Mouse (Mus musculus): ENCODE data around the gene Hnrnpm. TPM values are rescaled to one million over a fixed set of nuclear protein-coding genes. Genes with fewer than 3 reads are reported as not detected.
A peak's percentile ranks its signal among the peaks of the same experiment; 100 is the strongest.
"Not testable (repeated sequence)": the region's sequence is repeated elsewhere in the genome, so short reads cannot be mapped to it uniquely, and the experiment has no call there.

The Hnrnpm gene
- 375 and 422 TPM in 2 replicates for polyA plus RNA-seq (2014; fragmentation: Nextera tagmentation; extraction: Ambion mirVana)

DNA sequence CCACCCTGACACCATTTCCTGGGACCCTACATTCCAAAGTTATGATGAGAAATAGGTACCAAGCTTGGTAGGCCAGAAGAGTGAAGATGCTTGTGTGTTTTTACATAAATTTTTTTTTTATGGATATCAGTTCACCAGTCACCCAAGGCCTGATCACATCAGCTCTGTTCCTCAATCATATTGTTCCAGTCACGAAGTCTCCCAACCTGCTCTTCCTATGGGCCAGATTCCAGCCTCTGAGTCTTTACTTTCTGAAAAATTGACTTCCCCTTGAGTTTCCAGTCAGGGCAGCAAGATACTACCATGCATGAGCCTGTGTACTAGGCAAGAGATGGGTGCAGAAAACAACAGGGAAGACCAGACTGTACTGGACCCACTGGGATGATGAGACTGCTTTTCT lies at the start of gene Hnrnpm:
Gene Hnrnpm, minus strand, starts transcription at position 101 of the 400 bp plus-strand sequence.
- Histone ChIP-seq H3K4me1 (ENCODE audit: control insufficient read depth, insufficient read depth, low read length) (peaks cover 28% of the 10 kb centered on the region), H3K27ac (ENCODE audit: low read depth, low read length) (no peak within 1 kb of the TSS; the same call in 1 of the 2 replicates), H3K27me3 (ENCODE audit: control insufficient read depth, insufficient read depth, low read length) (no peaks in the 10 kb centered on the region), H3K9me3 (ENCODE audit: control insufficient read depth, low read length) (no peaks in the 10 kb centered on the region), H3K9ac (ENCODE audit: low read depth, low read length) (peak within 1 kb of the TSS; percentile 51; the same call in 1 of the 2 replicates), H3K4me3 (ENCODE audit: low read length) (peak within 1 kb of the TSS; percentile 88), H3K36me3 (ENCODE audit: control insufficient read depth, insufficient read depth, low read length) (peaks cover 16% of the 10 kb centered on the region; the same call in 1 of the 2 replicates), H3K4me2 (replicated peaks; ENCODE audit: low read depth, low read length) (peak within 1 kb of the TSS; percentile 49)
- no peak for ATAC-seq (ENCODE audit: low FRiP score, low TSS enrichment)
- 85% methylated on average over 1 of the region's 1 CpGs for WGBS

DNA sequence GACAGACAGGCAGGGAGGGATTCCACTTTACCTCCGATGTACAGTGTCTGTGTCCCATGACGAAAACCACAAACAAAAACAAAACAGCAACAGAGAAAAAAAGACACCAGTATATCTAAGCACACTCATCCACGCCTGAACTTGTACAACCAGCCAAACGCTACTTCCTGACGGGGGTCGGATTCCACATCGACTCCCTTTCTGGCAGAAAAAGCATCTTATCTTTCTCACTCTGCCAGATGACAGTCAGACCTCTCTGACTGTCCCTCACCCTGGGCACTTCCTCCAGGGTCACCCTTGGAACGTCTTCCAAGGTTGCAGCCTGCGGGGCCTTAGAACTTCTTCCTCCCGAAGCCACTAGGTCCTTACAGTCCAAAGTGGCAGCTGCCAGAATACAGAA lies 46.9 kb upstream of the Hnrnpm start:
- H3K4me2 ChIP-seq (replicated peaks; ENCODE audit: low read depth, low read length); H3K27me3 ChIP-seq (ENCODE audit: control insufficient read depth, insufficient read depth, low read length); H3K4me1 ChIP-seq (ENCODE audit: control insufficient read depth, insufficient read depth, low read length); H3K9ac ChIP-seq (ENCODE audit: low read depth, low read length); H3K9me3 ChIP-seq (ENCODE audit: control insufficient read depth, low read length); ATAC-seq (ENCODE audit: low FRiP score, low TSS enrichment); H3K27ac ChIP-seq (ENCODE audit: low read depth, low read length); H3K36me3 ChIP-seq (ENCODE audit: control insufficient read depth, insufficient read depth, low read length); H3K4me3 ChIP-seq (ENCODE audit: low read length): not testable (repeated sequence)
- 56% methylated on average over 10 of the region's 10 CpGs for WGBS

GRCm38 (mm10) chr17:33732556-33733083 lies 46.0 kb upstream of the Hnrnpm start:
- H3K36me3 ChIP-seq (ENCODE audit: control insufficient read depth, insufficient read depth, low read length); H3K27ac ChIP-seq (ENCODE audit: low read depth, low read length); H3K27me3 ChIP-seq (ENCODE audit: control insufficient read depth, insufficient read depth, low read length); H3K9me3 ChIP-seq (ENCODE audit: control insufficient read depth, low read length); H3K4me3 ChIP-seq (ENCODE audit: low read length); ATAC-seq (ENCODE audit: low FRiP score, low TSS enrichment); H3K4me2 ChIP-seq (replicated peaks; ENCODE audit: low read depth, low read length); H3K9ac ChIP-seq (ENCODE audit: low read depth, low read length); H3K4me1 ChIP-seq (ENCODE audit: control insufficient read depth, insufficient read depth, low read length): not testable (repeated sequence)
- WGBS, result 57% methylated on average over 9 of the region's 9 CpGs

DNA sequence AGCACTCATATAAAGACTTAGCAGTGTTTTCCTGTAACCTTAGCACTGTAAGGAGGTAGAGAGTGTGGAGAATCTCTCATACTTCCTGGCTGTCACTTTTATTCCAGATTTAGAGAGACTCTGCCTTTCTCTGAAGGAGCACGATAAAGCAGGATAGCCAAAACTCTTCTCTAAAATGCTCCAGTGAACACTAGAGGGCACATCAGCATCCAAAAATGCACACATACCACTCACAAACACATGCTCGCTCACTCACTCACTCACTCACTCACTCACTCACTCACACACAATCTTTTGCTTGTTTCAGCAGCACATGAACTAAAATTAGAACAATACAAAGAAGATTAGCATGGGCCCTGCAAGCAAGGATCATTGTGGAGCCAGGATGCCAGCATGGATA lies 42.6 kb upstream of the Hnrnpm start:
- Histone ChIP-seq H3K36me3 (ENCODE audit: control insufficient read depth, insufficient read depth, low read length) (no peaks in the 10 kb centered on the region), H3K27ac (ENCODE audit: low read depth, low read length) (no peak overlapping the region), H3K4me2 (replicated peaks; ENCODE audit: low read depth, low read length) (no peak overlapping the region), H3K9ac (ENCODE audit: low read depth, low read length) (no peak overlapping the region), H3K27me3 (ENCODE audit: control insufficient read depth, insufficient read depth, low read length) (no peaks in the 10 kb centered on the region), H3K4me3 (ENCODE audit: low read length) (no peak overlapping the region), H3K4me1 (ENCODE audit: control insufficient read depth, insufficient read depth, low read length) (no peaks in the 10 kb centered on the region), H3K9me3 (ENCODE audit: control insufficient read depth, low read length) (no peaks in the 10 kb centered on the region)
- ATAC-seq (ENCODE audit: low FRiP score, low TSS enrichment), result no peak
- WGBS, result 75% methylated on average over 2 of the region's 2 CpGs

GRCm38 (mm10) chr17:33728396-33728795 lies 41.7 kb upstream of the Hnrnpm start:
- Histone ChIP-seq H3K36me3 (ENCODE audit: control insufficient read depth, insufficient read depth, low read length) (no peaks in the 10 kb centered on the region), H3K4me2 (replicated peaks; ENCODE audit: low read depth, low read length) (no peak overlapping the region), H3K9me3 (ENCODE audit: control insufficient read depth, low read length) (no peaks in the 10 kb centered on the region), H3K4me1 (ENCODE audit: control insufficient read depth, insufficient read depth, low read length) (no peaks in the 10 kb centered on the region), H3K27ac (ENCODE audit: low read depth, low read length) (no peak overlapping the region), H3K4me3 (ENCODE audit: low read length) (no peak overlapping the region), H3K27me3 (ENCODE audit: control insufficient read depth, insufficient read depth, low read length) (no peaks in the 10 kb centered on the region), H3K9ac (ENCODE audit: low read depth, low read length) (no peak overlapping the region)
- ATAC-seq (ENCODE audit: low FRiP score, low TSS enrichment), result no peak
- 76% methylated on average over 2 of the region's 2 CpGs for WGBS

DNA sequence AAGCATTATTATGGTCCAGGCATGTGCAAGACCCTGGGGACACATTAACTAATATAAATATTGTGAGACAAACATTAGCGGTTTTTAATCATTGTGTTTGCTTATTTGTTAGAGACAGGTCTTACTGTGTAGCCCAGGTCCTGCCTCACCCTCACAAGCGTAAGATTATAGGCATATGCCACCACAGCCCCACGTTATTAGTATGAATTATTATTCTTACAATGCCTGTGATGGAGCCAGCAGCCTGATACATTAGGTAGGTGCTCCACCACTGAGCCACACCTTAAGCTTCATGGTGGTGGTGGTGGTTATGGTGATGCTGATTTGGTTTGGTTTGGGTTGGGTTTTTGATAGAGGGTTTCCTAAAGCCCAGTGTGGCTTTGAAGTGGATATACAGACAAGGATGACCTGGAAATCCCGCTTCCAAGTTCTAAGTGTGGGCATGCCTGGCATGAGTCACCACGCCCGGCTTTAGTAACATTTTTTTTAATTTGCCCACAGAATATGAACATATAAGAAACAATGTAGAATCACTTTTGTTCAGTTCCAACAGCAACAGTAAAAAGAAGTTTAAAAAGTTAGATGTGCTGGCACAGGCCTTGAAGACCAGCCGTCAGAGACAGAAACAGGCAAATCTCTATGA lies 33.2 kb upstream of the Hnrnpm start:
- no peak for ATAC-seq (ENCODE audit: low FRiP score, low TSS enrichment)
- no peaks in the 10 kb centered on the region for H3K27me3 ChIP-seq (ENCODE audit: control insufficient read depth, insufficient read depth, low read length)
- peaks cover 4% of the 10 kb centered on the region for H3K4me1 ChIP-seq (ENCODE audit: control insufficient read depth, insufficient read depth, low read length)
- no peaks in the 10 kb centered on the region for H3K9me3 ChIP-seq (ENCODE audit: control insufficient read depth, low read length)
- H3K4me3 ChIP-seq (ENCODE audit: low read length), result no peak overlapping the region
- no peak overlapping the region for H3K4me2 ChIP-seq (replicated peaks; ENCODE audit: low read depth, low read length)
- H3K27ac ChIP-seq (ENCODE audit: low read depth, low read length), result no peak overlapping the region
- H3K36me3 ChIP-seq (ENCODE audit: control insufficient read depth, insufficient read depth, low read length), result no peaks in the 10 kb centered on the region
- H3K9ac ChIP-seq (ENCODE audit: low read depth, low read length), result no peak overlapping the region
- 92% methylated on average over 7 of the region's 7 CpGs for WGBS

DNA sequence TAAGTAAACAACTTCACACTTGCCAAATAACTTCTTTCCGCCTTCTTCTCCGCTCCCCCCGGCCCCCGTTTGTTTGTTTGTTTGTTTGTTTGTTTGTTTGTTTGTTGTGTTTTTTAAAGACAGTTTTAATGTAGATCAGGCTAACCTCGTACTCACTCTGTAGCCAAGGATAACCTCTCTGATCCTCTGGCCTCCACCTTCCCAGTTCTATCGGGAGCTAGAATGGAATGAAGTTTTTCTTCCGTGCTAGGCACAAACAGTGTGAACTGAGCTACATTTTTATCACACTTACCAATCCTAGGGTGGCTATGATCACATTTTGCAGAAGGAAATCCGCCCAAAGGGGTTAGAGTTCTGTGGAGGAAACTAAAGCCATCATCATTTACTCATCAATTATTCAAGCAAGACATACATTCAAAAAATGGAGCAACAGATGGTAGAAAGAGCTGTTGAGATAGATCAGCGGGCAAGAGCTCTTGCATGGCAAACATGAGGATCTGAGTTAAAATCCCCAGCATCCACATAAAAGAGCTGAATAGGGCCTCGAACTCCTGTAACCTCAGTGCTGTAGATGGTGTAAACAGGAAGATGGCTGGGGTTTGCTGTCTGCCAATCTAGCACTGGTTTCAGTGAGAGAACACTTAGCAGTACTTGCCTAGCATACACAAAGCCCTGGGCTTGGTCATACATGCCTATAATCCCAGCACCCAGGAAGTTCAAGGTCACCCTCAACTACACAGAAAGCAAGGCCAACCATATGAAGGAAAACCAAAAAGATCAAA lies 32.5 kb upstream of the Hnrnpm start:
- H3K4me1 ChIP-seq (ENCODE audit: control insufficient read depth, insufficient read depth, low read length), result peaks cover 4% of the 10 kb centered on the region
- H3K4me3 ChIP-seq (ENCODE audit: low read length), result peak overlapping the region; percentile 82
- H3K36me3 ChIP-seq (ENCODE audit: control insufficient read depth, insufficient read depth, low read length), result no peaks in the 10 kb centered on the region
- no peaks in the 10 kb centered on the region for H3K9me3 ChIP-seq (ENCODE audit: control insufficient read depth, low read length)
- no peaks in the 10 kb centered on the region for H3K27me3 ChIP-seq (ENCODE audit: control insufficient read depth, insufficient read depth, low read length)
- H3K27ac ChIP-seq (ENCODE audit: low read depth, low read length), result no peak overlapping the region
- peak overlapping the region; percentile 27 for H3K4me2 ChIP-seq (replicated peaks; ENCODE audit: low read depth, low read length)
- H3K9ac ChIP-seq (ENCODE audit: low read depth, low read length), result no peak overlapping the region
- WGBS, result 48% methylated on average over 10 of the region's 10 CpGs
- ATAC-seq (ENCODE audit: low FRiP score, low TSS enrichment), result no peak; the same call in 1 of the 2 replicates

GRCm38 (mm10) chr17:33718384-33718881 lies 31.8 kb upstream of the Hnrnpm start, which contains the start of gene March2:
March2 (minus strand) TSS chr17:33718670.
- no peaks in the 10 kb centered on the region for H3K27me3 ChIP-seq (ENCODE audit: control insufficient read depth, insufficient read depth, low read length)
- peak within 1 kb of the TSS; percentile 82 for H3K4me3 ChIP-seq (ENCODE audit: low read length)
- no peaks in the 10 kb centered on the region for H3K9me3 ChIP-seq (ENCODE audit: control insufficient read depth, low read length)
- WGBS, result under 1% methylated on average over 46 of the region's 46 CpGs
- no peaks in the 10 kb centered on the region for H3K36me3 ChIP-seq (ENCODE audit: control insufficient read depth, insufficient read depth, low read length)
- peak; percentile 100 for ATAC-seq (ENCODE audit: low FRiP score, low TSS enrichment)
- peak within 1 kb of the TSS; percentile 73 for H3K9ac ChIP-seq (ENCODE audit: low read depth, low read length)
- H3K4me2 ChIP-seq (replicated peaks; ENCODE audit: low read depth, low read length), result peak within 1 kb of the TSS; percentile 87
- H3K4me1 ChIP-seq (ENCODE audit: control insufficient read depth, insufficient read depth, low read length), result peaks cover 4% of the 10 kb centered on the region
- H3K27ac ChIP-seq (ENCODE audit: low read depth, low read length), result no peak within 1 kb of the TSS

DNA sequence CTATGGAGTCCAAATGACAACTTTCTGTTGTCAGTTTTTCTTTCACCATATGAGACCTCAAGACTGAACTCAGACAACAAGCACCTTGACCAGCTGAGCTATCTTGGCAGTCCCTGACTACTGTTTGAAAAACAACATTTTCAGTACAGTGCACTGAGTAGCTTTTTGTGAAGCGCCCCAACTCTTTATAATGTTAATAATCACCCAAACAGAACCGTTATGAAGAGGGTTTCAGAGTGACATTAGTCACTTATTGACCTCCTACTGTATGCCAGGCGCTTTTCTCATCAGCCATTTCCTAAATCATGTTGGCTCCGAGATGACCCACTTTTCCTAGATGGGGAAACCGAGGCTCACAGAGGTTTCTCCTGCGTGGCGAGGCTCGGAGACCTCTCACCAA lies 31.3 kb upstream of the Hnrnpm start:
- Histone ChIP-seq H3K9ac (ENCODE audit: low read depth, low read length) (peak overlapping the region; percentile 73), H3K9me3 (ENCODE audit: control insufficient read depth, low read length) (no peaks in the 10 kb centered on the region), H3K4me2 (replicated peaks; ENCODE audit: low read depth, low read length) (peak overlapping the region; percentile 87), H3K4me1 (ENCODE audit: control insufficient read depth, insufficient read depth, low read length) (peaks cover 4% of the 10 kb centered on the region), H3K27me3 (ENCODE audit: control insufficient read depth, insufficient read depth, low read length) (no peaks in the 10 kb centered on the region), H3K36me3 (ENCODE audit: control insufficient read depth, insufficient read depth, low read length) (no peaks in the 10 kb centered on the region), H3K4me3 (ENCODE audit: low read length) (peak overlapping the region; percentile 82), H3K27ac (ENCODE audit: low read depth, low read length) (no peak overlapping the region)
- no peak for ATAC-seq (ENCODE audit: low FRiP score, low TSS enrichment)
- WGBS, result 7% methylated on average over 8 of the region's 8 CpGs

Measured in kidney, embryonic 14.5 days (tissue).